Mouse (Mus musculus) gastrocnemius, adult 8-10 months (tissue): ENCODE data around the gene Iqcf4. TPM values are rescaled to one million over a fixed set of nuclear protein-coding genes. Genes with fewer than 3 reads are reported as not detected.

Source experiments
- DNase-seq, 2 experiments: peaks; one replicate each; pipeline ENCODE4 v3.0.0; 2022; ENCODE audit warnings: low spot score in 2 of 2
- total RNA-seq, 4 experiments: library from RNA; stranded (reverse); gene quantifications; 2 replicates each; pipeline ENCODE4 v1.2.4; 2022

Iqcf4 gene
- total RNA-seq, 4 experiments from 2014 or later = not detected

DNA sequence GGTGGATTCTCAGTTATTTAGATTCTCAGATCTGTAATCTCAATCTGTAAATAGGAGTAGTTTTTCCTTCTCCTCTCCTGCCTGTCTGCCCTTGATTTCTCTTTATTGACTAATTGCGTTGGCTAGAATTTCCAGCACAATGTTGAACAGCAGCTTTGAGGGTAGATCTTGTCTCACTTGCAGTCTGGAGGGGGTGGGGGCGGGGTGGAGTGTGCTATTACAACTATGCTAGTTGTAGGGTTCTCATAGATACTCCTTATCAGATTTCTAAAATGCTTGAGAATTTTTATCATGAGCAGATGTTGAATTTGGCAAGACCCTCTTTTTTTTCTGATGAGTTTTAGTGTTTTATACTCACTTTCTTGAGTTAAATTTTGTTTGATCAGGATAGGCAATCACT, 51.4 kb downstream of the Iqcf4 start:
- DNase-seq = no peak

Other genes with a start within 250 kb of the Iqcf4 start
- gene Dusp7, start 202.4 kb downstream of the Iqcf4 start, total RNA-seq = 10 to 100 TPM; 15.4 to 53.2 (median 35.0) TPM
- 100 to 1,000 TPM; 259 to 320 (median 274) TPM for gene Rpl29, start 141.5 kb downstream of the Iqcf4 start, total RNA-seq
- gene Acy1, start 132.7 kb downstream of the Iqcf4 start, total RNA-seq = 10 to 100 TPM in 2 of 4 experiments, 1 to 10 TPM in 2; 6.2 to 13.0 (median 9.1) TPM
- 1 to 10 TPM; 2.1 to 3.8 (median 3.3) TPM for gene Abhd14b, start 123.5 kb downstream of the Iqcf4 start, total RNA-seq
- gene Abhd14a, start 123.3 kb downstream of the Iqcf4 start, total RNA-seq = 10 to 100 TPM; 15.2 to 17.8 (median 16.7) TPM
- 10 to 100 TPM; 49.9 to 70.6 (median 61.3) TPM for gene Pcbp4, start 117.7 kb downstream of the Iqcf4 start, total RNA-seq
- under 1 TPM in 2 of 4 experiments, not detected in 2; 0.12 to 0.43 TPM for gene Gpr62, start 105.1 kb downstream of the Iqcf4 start, total RNA-seq
- 10 to 100 TPM; 16.8 to 26.0 (median 20.8) TPM for gene Rrp9, start 95.0 kb downstream of the Iqcf4 start, total RNA-seq
- gene Parp3, start 94.0 kb downstream of the Iqcf4 start, total RNA-seq = 10 to 100 TPM; 61.1 to 71.7 (median 70.1) TPM
- not detected for gene Iqcf1, start 71.0 kb downstream of the Iqcf4 start, total RNA-seq
- not detected for gene Iqcf5, start 56.4 kb downstream of the Iqcf4 start, total RNA-seq
- not detected for gene Iqcf3, start 9.4 kb downstream of the Iqcf4 start, total RNA-seq
- not detected for gene Iqcf6, start 55.6 kb upstream of the Iqcf4 start, total RNA-seq
- not detected for gene Grm2, start 85.1 kb upstream of the Iqcf4 start, total RNA-seq
- 10 to 100 TPM; 28.1 to 37.7 (median 33.5) TPM for gene Tex264, start 114.9 kb upstream of the Iqcf4 start, total RNA-seq
- gene Rad54l2, start 218.2 kb upstream of the Iqcf4 start, total RNA-seq = 1 to 10 TPM; 6.2 to 7.8 (median 7.2) TPM